Mouse (Mus musculus) heart, adult 9 months (tissue): ENCODE measurements around the gene Dclk1.

Source experiments
- DNase-seq, 2 experiments: peaks; one replicate each; pipeline ENCODE4 v3.0.0; 2022; ENCODE audit warnings: low spot score in 2 of 2

Dclk1 gene

GRCm38 (mm10) chr3:55499298-55499697 is 257.1 kb downstream of the Dclk1 start:
- no peak for DNase-seq

- peak in 1 of 2 experiments; percentile 25 for DNase-seq
These were observed 268.0 kb downstream of the Dclk1 start for GRCm38 (mm10) chr3:55510198-55510597.

- DNase-seq = peak; percentile 37 to 44
These were observed 269.5 kb downstream of the Dclk1 start for GRCm38 (mm10) chr3:55511658-55512057.

- DNase-seq = no peak
These were observed 273.8 kb downstream of the Dclk1 start for GRCm38 (mm10) chr3:55515966-55516365.

GRCm38 (mm10) chr3:55517454-55518014 is 275.4 kb downstream of the Dclk1 start:
- no peak for DNase-seq

GRCm38 (mm10) chr3:55520240-55521180 is 278.3 kb downstream of the Dclk1 start:
- DNase-seq = peak; percentile 37 to 57

- no peak for DNase-seq
These were observed 279.6 kb downstream of the Dclk1 start for GRCm38 (mm10) chr3:55521776-55522175.

GRCm38 (mm10) chr3:55523224-55523623 is 281.1 kb downstream of the Dclk1 start:
- DNase-seq = no peak

- no peak for DNase-seq
These were observed 281.7 kb downstream of the Dclk1 start for GRCm38 (mm10) chr3:55523735-55524477.

- peak in 1 of 2 experiments; percentile 37 for DNase-seq
These were observed 282.5 kb downstream of the Dclk1 start for GRCm38 (mm10) chr3:55524491-55525195.

GRCm38 (mm10) chr3:55526470-55526869 is 284.3 kb downstream of the Dclk1 start:
- DNase-seq = no peak

- no peak for DNase-seq
These were observed 285.4 kb downstream of the Dclk1 start for GRCm38 (mm10) chr3:55527566-55527965.

GRCm38 (mm10) chr3:55528012-55528411 is 285.8 kb downstream of the Dclk1 start:
- DNase-seq = no peak

GRCm38 (mm10) chr3:55529414-55529813 is 287.2 kb downstream of the Dclk1 start:
- DNase-seq = no peak

- no peak for DNase-seq
These were observed 289.3 kb downstream of the Dclk1 start for GRCm38 (mm10) chr3:55531204-55532044.

GRCm38 (mm10) chr3:55532175-55532973 is 290.2 kb downstream of the Dclk1 start:
- no peak for DNase-seq

- no peak for DNase-seq
These were observed 293.5 kb downstream of the Dclk1 start for GRCm38 (mm10) chr3:55535591-55536200.

- DNase-seq = no peak
These were observed 294.7 kb downstream of the Dclk1 start for GRCm38 (mm10) chr3:55536901-55537300.

- no peak for DNase-seq
These were observed 295.6 kb downstream of the Dclk1 start for GRCm38 (mm10) chr3:55537714-55538113.
